Mouse (Mus musculus) neural tube, embryonic 10.5 days (tissue): ENCODE measurements around the gene Dbx2.

Experiments used
- DNase-seq: peaks from one replicate; pipeline ENCODE4 v3.0.0-alpha.2; 2017; ENCODE audit warnings: low spot score; ENCODE audit errors: extremely low spot score

Dbx2 gene

GRCm38 (mm10) chr15:95655860-95656259 is at the start of gene Dbx2:
TSS of gene Dbx2 (minus strand) at chr15:95655960.
- no peak for DNase-seq

- no peak for DNase-seq
Measured at GRCm38 (mm10) chr15:95702206-95702605, 46.4 kb upstream of the Dbx2 start.

- no peak for DNase-seq
Measured at GRCm38 (mm10) chr15:95701573-95701972, 45.8 kb upstream of the Dbx2 start.

- DNase-seq = no peak
Measured at GRCm38 (mm10) chr15:95699371-95699770, 43.6 kb upstream of the Dbx2 start.

GRCm38 (mm10) chr15:95693759-95694158 is 38.0 kb upstream of the Dbx2 start:
- no peak for DNase-seq

GRCm38 (mm10) chr15:95691594-95691993 is 35.8 kb upstream of the Dbx2 start:
- no peak for DNase-seq

GRCm38 (mm10) chr15:95691129-95691528 is 35.4 kb upstream of the Dbx2 start:
- no peak for DNase-seq

- no peak for DNase-seq
Measured at GRCm38 (mm10) chr15:95682620-95683019, 26.9 kb upstream of the Dbx2 start.

- DNase-seq = peak; percentile 6
Measured at GRCm38 (mm10) chr15:95675645-95676044, 19.9 kb upstream of the Dbx2 start.

- peak; percentile 7 for DNase-seq
Measured at GRCm38 (mm10) chr15:95675176-95675575, 19.4 kb upstream of the Dbx2 start.

GRCm38 (mm10) chr15:95667209-95667608 is 11.4 kb upstream of the Dbx2 start:
- peak; percentile 9 for DNase-seq

GRCm38 (mm10) chr15:95665002-95665401 is 9.2 kb upstream of the Dbx2 start:
- no peak for DNase-seq

- no peak for DNase-seq
Measured at GRCm38 (mm10) chr15:95661718-95662117, 6.0 kb upstream of the Dbx2 start.

GRCm38 (mm10) chr15:95660368-95660767 is 4.6 kb upstream of the Dbx2 start:
- DNase-seq = no peak

GRCm38 (mm10) chr15:95654211-95654897 is 1.4 kb downstream of the Dbx2 start:
- peak; percentile 66 for DNase-seq

GRCm38 (mm10) chr15:95653812-95654210 is 1.9 kb downstream of the Dbx2 start:
- peak; percentile 49 for DNase-seq

- peak; percentile 29 for DNase-seq
Measured at GRCm38 (mm10) chr15:95652898-95653707, 2.7 kb downstream of the Dbx2 start.

GRCm38 (mm10) chr15:95651824-95652223 is 3.9 kb downstream of the Dbx2 start:
- DNase-seq = peak; percentile 19

- no peak for DNase-seq
Measured at GRCm38 (mm10) chr15:95643505-95644029, 12.2 kb downstream of the Dbx2 start.

- DNase-seq = peak; percentile 28
Measured at GRCm38 (mm10) chr15:95640347-95640746, 15.4 kb downstream of the Dbx2 start.

- DNase-seq = no peak
Measured at GRCm38 (mm10) chr15:95639829-95640134, 16.0 kb downstream of the Dbx2 start.

GRCm38 (mm10) chr15:95639115-95639828 is 16.5 kb downstream of the Dbx2 start:
- peak; percentile 49 for DNase-seq
